Mouse (Mus musculus) neural tube, postnatal 0 days (tissue): Measurements from ENCODE around the gene Ncoa4. TPM values are rescaled to one million over a fixed set of nuclear protein-coding genes. Genes with fewer than 3 reads are reported as not detected.

Source experiments
- polyA plus RNA-seq: library from polyadenylated mRNA; unstranded; fragments of >200 nt; fragmentation: Nextera tagmentation; extraction: Ambion mirVana; gene quantifications from 2 replicates; pipeline ENCODE4 v1.2.1, GENCODE M21; 2015

Gene Ncoa4
- 83.7 and 87.3 TPM in 2 replicates for polyA plus RNA-seq

DNA sequence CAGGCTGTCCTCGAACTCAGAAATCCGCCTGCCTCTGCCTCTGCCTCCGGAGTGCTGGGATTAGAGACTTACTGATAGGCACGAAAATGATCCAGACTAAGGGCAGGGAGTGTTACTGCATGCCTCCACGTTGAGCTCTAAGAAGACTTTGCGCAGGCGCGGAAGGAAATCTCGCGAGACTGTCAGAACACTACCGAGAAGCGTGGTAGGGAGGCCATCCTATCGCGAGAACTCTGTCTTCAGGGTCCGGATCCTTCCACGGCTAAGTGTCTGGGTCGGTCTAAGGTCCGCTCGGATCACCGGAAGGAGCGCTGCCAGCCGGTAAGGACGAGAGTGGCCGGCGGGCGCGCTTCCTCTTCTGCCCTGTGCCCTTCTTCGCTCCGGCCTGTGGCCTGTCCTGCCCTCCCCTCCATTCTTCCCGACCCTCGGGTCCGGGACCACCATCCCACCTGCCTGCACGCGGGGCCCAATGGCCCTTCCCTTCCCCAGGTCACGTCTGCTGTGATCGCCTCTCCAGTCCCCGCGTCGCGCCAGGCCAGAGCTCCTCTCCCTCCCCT is at the start of gene Ncoa4:
TSS of gene Ncoa4 (plus strand) at position 176 of the 557 bp plus-strand sequence.

DNA sequence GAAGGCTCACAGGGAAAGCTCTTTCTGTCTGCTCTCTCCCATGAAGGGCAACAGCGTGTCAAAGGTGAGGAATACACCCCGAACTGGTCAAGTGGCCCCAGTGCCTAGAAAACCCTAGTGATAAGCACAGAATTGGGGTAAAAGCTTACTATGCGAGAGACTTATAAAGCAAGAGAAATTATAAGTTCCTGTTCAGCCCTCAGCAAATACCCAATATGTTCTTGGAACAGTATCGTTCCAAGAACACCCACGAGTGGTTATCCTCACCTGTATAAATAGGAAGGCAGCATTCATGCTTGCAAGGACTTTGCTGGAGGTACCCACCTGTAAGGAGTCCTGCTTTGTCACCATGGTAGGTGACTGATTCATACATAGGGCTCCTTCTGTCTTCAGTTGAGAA is 17.9 kb upstream of the Ncoa4 start, which contains the start of gene Msmb:
TSS of gene Msmb (plus strand) at position 301 of the 400 bp plus-strand sequence.

DNA sequence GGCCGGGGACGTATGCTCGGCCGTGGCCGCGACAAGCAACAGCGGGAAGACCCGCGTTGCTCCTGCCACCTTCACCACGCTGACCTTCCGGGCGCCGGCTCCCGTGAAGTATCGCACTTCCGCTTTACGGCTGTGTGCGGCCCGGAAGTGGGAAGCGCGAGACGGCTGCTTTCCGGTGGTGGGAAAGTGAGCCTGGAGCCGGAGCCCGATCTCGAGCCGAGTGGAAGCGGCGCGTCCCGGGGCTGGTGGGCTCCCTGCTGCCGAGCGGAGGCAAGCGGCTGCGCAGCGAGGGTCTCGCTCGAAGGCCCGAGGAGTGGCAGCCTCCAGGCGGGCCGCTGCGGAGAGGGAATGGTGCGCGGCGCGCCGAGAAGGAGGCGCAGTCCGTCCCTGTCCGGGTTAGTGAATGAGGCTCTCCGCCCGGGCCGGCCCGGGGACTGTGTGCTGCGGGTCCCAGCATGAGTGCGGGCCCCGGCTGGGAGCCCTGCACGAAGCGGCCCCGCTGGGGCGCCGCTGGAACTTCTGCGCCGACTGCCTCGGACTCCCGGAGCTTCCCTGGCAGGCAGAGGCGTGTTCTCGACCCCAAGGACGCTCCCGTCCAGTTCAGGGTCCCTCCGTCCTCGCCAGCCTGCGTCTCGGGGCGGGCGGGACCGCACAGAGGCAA is 42.3 kb downstream of the Ncoa4 start, which contains the start of the genes Timm23 and Parg:
TSS of gene Timm23 (minus strand) at position 108 of the 661 bp plus-strand sequence.
TSS of gene Parg (plus strand) at position 159 of the 661 bp plus-strand sequence.

Other genes starting within 250 kb of the Ncoa4 start
- 0.65 and 0.78 TPM in 2 replicates for gene Galnt15, start 130.9 kb upstream of the Ncoa4 start, polyA plus RNA-seq
- gene Oxnad1, start 74.5 kb upstream of the Ncoa4 start, polyA plus RNA-seq: 24.3 and 25.2 TPM in 2 replicates
- gene Dph3, start 74.1 kb upstream of the Ncoa4 start, polyA plus RNA-seq: 72.8 and 73.7 TPM in 2 replicates
- gene Msmb, start 17.8 kb upstream of the Ncoa4 start, polyA plus RNA-seq: not detected in 2 replicates
- gene Timm23, start 42.0 kb downstream of the Ncoa4 start, polyA plus RNA-seq: 248 and 274 TPM in 2 replicates
- gene Parg, start 42.1 kb downstream of the Ncoa4 start, polyA plus RNA-seq: 22.1 and 24.5 TPM in 2 replicates
- gene Ogdhl, start 162.2 kb downstream of the Ncoa4 start, polyA plus RNA-seq: 18.3 and 19.7 TPM in 2 replicates
- 0.62 and 1.1 TPM in 2 replicates for gene 1700024G13Rik, start 228.5 kb downstream of the Ncoa4 start, polyA plus RNA-seq